Mouse (Mus musculus) lung, adult 2 months (tissue): Measurements from ENCODE around the gene Fam184b.

Source experiments
- CTCF ChIP-seq: fragments of 200-500 bp; IDR thresholded peaks from 2 replicates; pipeline ENCODE4 v1.5.1; 2011; ENCODE audit warnings: mild to moderate bottlenecking, low read length, control low read depth; ENCODE audit not compliant: insufficient read depth
- POLR2A ChIP-seq: fragments of 200-500 bp; IDR thresholded peaks from 2 replicates; pipeline ENCODE4 v1.6.1; 2011; ENCODE audit warnings: low read depth, mild to moderate bottlenecking, control low read depth, low read length, borderline replicate concordance; ENCODE audit errors: extremely low read depth

DNA sequence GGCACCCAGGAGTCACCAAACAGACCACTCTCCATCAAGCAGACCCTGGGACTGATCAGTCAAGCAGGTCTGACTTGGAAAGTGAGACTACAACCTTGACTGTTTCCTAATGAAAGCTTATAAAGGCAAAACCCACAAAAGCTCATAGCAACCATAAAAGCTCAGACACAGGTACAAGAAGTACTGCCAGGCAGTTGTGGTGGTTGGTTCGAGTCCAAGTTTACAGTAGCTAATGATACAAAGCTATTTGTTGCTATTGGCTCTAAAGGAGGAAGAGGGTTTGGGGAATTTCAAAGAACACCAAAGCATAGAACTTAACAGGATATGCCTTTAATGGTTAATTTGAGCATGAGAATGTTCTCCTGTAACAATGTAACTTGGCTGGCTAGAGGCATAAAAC, 155.8 kb downstream of the Fam184b start:
- no peak for TF ChIP-seq CTCF
- TF ChIP-seq POLR2A: no peak
